Comparison of ENCODE assay signal across 17 mouse cellular contexts in genomic region chr16:30178596-30178995, GRCm38 (mm10).
A peak's percentile ranks its signal among the peaks of the same experiment; 100 is the strongest.
DNase-seq lines count a peak whose midpoint lies in the region; ATAC-seq and TF ChIP-seq lines count a peak whose summit lies in the region.
"Had no signal": no experiment of that assay in that cellular context is flagged by ENCODE, and none has a peak within 500 bp of the region (broad histone marks: within the 10 kb centered on the region; RNA-seq: fewer than 3 reads in every experiment).

No protein-coding gene starts in this region.

- no peak overlapping the region for H3ac ChIP-seq in myocyte (ENCODE audit: control insufficient read depth, insufficient read length)

- no peak for TF ChIP-seq EP300 in MEL (IDR thresholded peaks at IDR 0.05; ENCODE audit: low read depth in 1 of 2, low read length in 2 of 2)

- no peak overlapping the region for H3K4me3 ChIP-seq in kidney, postnatal 0 days (replicated peaks; ENCODE audit: low read depth, low read length)
- H3K4me3 ChIP-seq in MEL (ENCODE audit: control insufficient read depth in 1 of 2, insufficient read depth in 1 of 2, low read depth in 2 of 2, low read length in 2 of 2) = no peak overlapping the region
- no peak overlapping the region for H3K4me3 ChIP-seq in myocyte
- no peak overlapping the region for H3K4me3 ChIP-seq in hindbrain, embryonic 14.5 days (replicated peaks; ENCODE audit: low read length)
- no peak overlapping the region for H3K4me3 ChIP-seq in lung, adult 2 months (replicated peaks; ENCODE audit: extremely low read depth, low read depth, low read length)
- H3K4me3 ChIP-seq: forebrain, embryonic 12.5 days; heart, embryonic 10.5 days; lung, embryonic 15.5 days; midbrain, embryonic 10.5 days had no signal

- no peaks in the 10 kb centered on the region for H3K27me3 ChIP-seq in kidney, postnatal 0 days (ENCODE audit: insufficient read depth, low read length)
- H3K27me3 ChIP-seq in MEL (ENCODE audit: control insufficient read depth in 1 of 2, insufficient read depth in 2 of 2, low read length in 2 of 2) (no peaks in the 10 kb centered on the region), myocyte (ENCODE audit: control insufficient read depth, insufficient read depth, insufficient read length) (no peaks in the 10 kb centered on the region)
- peaks cover 29% of the 10 kb centered on the region for H3K27me3 ChIP-seq in hindbrain, embryonic 14.5 days (ENCODE audit: control insufficient read depth, insufficient read depth, low read length)
- H3K27me3 ChIP-seq: lung, embryonic 15.5 days had no signal

- H3K4me1 ChIP-seq in kidney, postnatal 0 days (replicated peaks; ENCODE audit: insufficient read depth, low read length) = no peaks in the 10 kb centered on the region; the same call in 1 of the 2 replicates
- peaks cover 32 to 47% of the 10 kb centered on the region in 2 experiments for H3K4me1 ChIP-seq in MEL (ENCODE audit: control insufficient read depth in 1 of 2, insufficient read depth in 2 of 2, low read length in 2 of 2)
- H3K4me1 ChIP-seq in hindbrain, embryonic 14.5 days (replicated peaks; ENCODE audit: control insufficient read depth, insufficient read depth, low read length) = no peaks in the 10 kb centered on the region
- H3K4me1 ChIP-seq in lung, adult 2 months (ENCODE audit: control insufficient read depth, insufficient read depth, low read length) = peaks cover 4% of the 10 kb centered on the region; the same call in 1 of the 2 replicates

- no peaks in the 10 kb centered on the region for H3K9me3 ChIP-seq in kidney, postnatal 0 days (replicated peaks; ENCODE audit: low read length)
- H3K9me3 ChIP-seq in MEL (replicated peaks; ENCODE audit: insufficient read depth, low read length) = no peaks in the 10 kb centered on the region
- no peaks in the 10 kb centered on the region for H3K9me3 ChIP-seq in hindbrain, embryonic 14.5 days (ENCODE audit: control insufficient read depth, low read length)
- H3K9me3 ChIP-seq: forebrain, embryonic 12.5 days; heart, embryonic 10.5 days; lung, embryonic 15.5 days; midbrain, embryonic 10.5 days had no signal

- TF ChIP-seq POLR2A in MEL (IDR thresholded peaks at IDR 0.05; ENCODE audit: control insufficient read depth in 1 of 2, insufficient read depth in 1 of 2, low read depth in 1 of 2, low read length in 2 of 2, poor library complexity in 1 of 2) (no peak), myocyte (IDR thresholded peaks at IDR 0.05; ENCODE audit: insufficient read length, low read depth) (no peak)
- no peak for TF ChIP-seq POLR2A in brain, embryonic 14.5 days (IDR thresholded peaks at IDR 0.05; ENCODE audit: borderline replicate concordance, extremely low read depth, insufficient read depth, insufficient read length, poor library complexity, severe bottlenecking)
- no peak for TF ChIP-seq POLR2A in lung, adult 2 months (IDR thresholded peaks at IDR 0.05; ENCODE audit: borderline replicate concordance, extremely low read depth, low read depth, low read length)

- H3K9ac ChIP-seq in kidney, postnatal 0 days (ENCODE audit: low read depth, low read length) = no peak overlapping the region
- peak overlapping the region; percentile 7 for H3K9ac ChIP-seq in MEL (ENCODE audit: control insufficient read depth, low read depth, low read length, poor library complexity, severe bottlenecking)
- H3K9ac ChIP-seq in hindbrain, embryonic 14.5 days = no peak overlapping the region
- H3K9ac ChIP-seq: forebrain, embryonic 12.5 days; lung, embryonic 15.5 days had no signal

- peak; percentile 29; the same call in 1 of the 2 replicates for ATAC-seq in kidney, postnatal 0 days (replicated peaks; ENCODE audit: low FRiP score, low read depth)
- ATAC-seq in hindbrain, embryonic 14.5 days (ENCODE audit: low FRiP score) = no peak
- ATAC-seq: intestine, postnatal 0 days had no signal

- no peak overlapping the region for H3K27ac ChIP-seq in kidney, postnatal 0 days
- peak overlapping the region; percentile 72 for H3K27ac ChIP-seq in MEL (ENCODE audit: control insufficient read depth, low read depth, low read length)
- no peak overlapping the region for H3K27ac ChIP-seq in hindbrain, embryonic 14.5 days
- H3K27ac ChIP-seq: forebrain, embryonic 12.5 days; heart, embryonic 10.5 days; lung, embryonic 15.5 days; midbrain, embryonic 10.5 days had no signal

- no peak for DNase-seq in kidney, postnatal 0 days (ENCODE audit: low spot score)
- DNase-seq in kidney, postnatal 36 days = no peak
- DNase-seq in MEL (ENCODE audit: low read depth, low spot score) = peak; percentile 65
- peak; percentile 28 for DNase-seq in brain, embryonic 14.5 days (ENCODE audit: low read depth)
- no peak for DNase-seq in hindbrain, embryonic 14.5 days (ENCODE audit: low spot score)
- no peak for DNase-seq in lung, adult 2 months
- DNase-seq: cerebellum, adult 18-20 months; heart, postnatal 4 days; layer of hippocampus, adult 9-11 months; right cerebral cortex, adult 18-20 months; thymus, postnatal 14 days had no signal

- H3K79me2 ChIP-seq in MEL (ENCODE audit: control insufficient read depth, insufficient read depth, low read length, poor library complexity) (no peaks in the 10 kb centered on the region), myocyte (ENCODE audit: control insufficient read depth, insufficient read depth) (no peaks in the 10 kb centered on the region)

- no peak for TF ChIP-seq RAD21 in MEL (IDR thresholded peaks at IDR 0.05; ENCODE audit: low read depth, low read length)

- H3K36me3 ChIP-seq in kidney, postnatal 0 days (ENCODE audit: insufficient read depth, low read length) = no peaks in the 10 kb centered on the region
- H3K36me3 ChIP-seq in MEL (ENCODE audit: control insufficient read depth in 1 of 2, insufficient read depth in 2 of 2, low read length in 2 of 2) (peaks cover 0 to 29% of the 10 kb centered on the region in 2 experiments; a peak in 2 of 4 replicates), myocyte (ENCODE audit: control insufficient read depth, insufficient read depth) (no peaks in the 10 kb centered on the region)
- H3K36me3 ChIP-seq in hindbrain, embryonic 14.5 days (replicated peaks; ENCODE audit: control insufficient read depth, insufficient read depth) = no peaks in the 10 kb centered on the region
- H3K36me3 ChIP-seq: forebrain, embryonic 12.5 days; heart, embryonic 10.5 days; lung, embryonic 15.5 days; midbrain, embryonic 10.5 days had no signal

- no peak overlapping the region for H3K4me2 ChIP-seq in kidney, postnatal 0 days (ENCODE audit: low read length)
- H3K4me2 ChIP-seq in myocyte (ENCODE audit: low read depth) = peak overlapping the region; percentile 31
- no peak overlapping the region for H3K4me2 ChIP-seq in hindbrain, embryonic 14.5 days (replicated peaks)
- H3K4me2 ChIP-seq: forebrain, embryonic 12.5 days; lung, embryonic 15.5 days had no signal

- no peak for TF ChIP-seq CTCF in kidney, postnatal 0 days (IDR thresholded peaks at IDR 0.05; ENCODE audit: low read depth)
- TF ChIP-seq CTCF in MEL (IDR thresholded peaks at IDR 0.05 in 2 of 3, conservative IDR thresholded peaks at IDR 0.05 in 1 of 3; ENCODE audit: control insufficient read depth in 1 of 3, insufficient read depth in 1 of 3, low read depth in 2 of 3, low read length in 3 of 3, poor library complexity in 1 of 3, severe bottlenecking in 1 of 3) = no peak
- no peak for TF ChIP-seq CTCF in brain, embryonic 14.5 days (IDR thresholded peaks at IDR 0.05; ENCODE audit: borderline replicate concordance, extremely low read depth, insufficient read depth, insufficient read length)
- TF ChIP-seq CTCF in lung, adult 2 months (IDR thresholded peaks at IDR 0.05; ENCODE audit: insufficient read depth, low read length) = no peak

- WGBS in kidney, postnatal 0 days = 34% methylated on average over 6 of the region's 6 CpGs
- 38% methylated on average over 6 of the region's 6 CpGs for WGBS in hindbrain, embryonic 14.5 days
- WGBS in lung, adult 2 months = 76% methylated on average over 6 of the region's 6 CpGs

TF ChIP-seq in MEL, 35 proteins besides CTCF, POLR2A, EP300 and RAD21 (continues in another document):
- TF ChIP-seq ZNF384 (IDR thresholded peaks at IDR 0.05; ENCODE audit: low read depth, low read length) (no peak), USF2 (IDR thresholded peaks at IDR 0.05; ENCODE audit: borderline replicate concordance in 1 of 2, insufficient read depth in 1 of 2, low read depth in 1 of 2, low read length in 2 of 2) (no peak), SMC3 (IDR thresholded peaks at IDR 0.05; ENCODE audit: low read depth, low read length) (no peak), POLR2AphosphoS2 (IDR thresholded peaks at IDR 0.05; ENCODE audit: low read length) (no peak), CHD1 (IDR thresholded peaks at IDR 0.05; ENCODE audit: low read depth, low read length) (no peak), ZMIZ1 (IDR thresholded peaks at IDR 0.05; ENCODE audit: low read depth, low read length) (no peak), RCOR1 (IDR thresholded peaks at IDR 0.05; ENCODE audit: low read depth, low read length) (no peak), CHD2 (IDR thresholded peaks at IDR 0.05; ENCODE audit: low read length) (no peak), MEF2A (IDR thresholded peaks at IDR 0.05; ENCODE audit: extremely low read depth, insufficient replicate concordance, low read depth, low read length, poor library complexity, severe bottlenecking) (no peak), MAX (IDR thresholded peaks at IDR 0.05; ENCODE audit: low read length) (no peak; the same call in 1 of the 2 replicates), TAL1 (IDR thresholded peaks at IDR 0.05; ENCODE audit: low read length) (0 out of 2 replicates have a peak, but pooled peaks have one; percentile 7), E2F4 (IDR thresholded peaks at IDR 0.05; ENCODE audit: borderline replicate concordance, low read depth, low read length) (no peak)

TF ChIP-seq in myocyte, 11 proteins besides CTCF, POLR2A, EP300 and RAD21:
- TF ChIP-seq MYOG (IDR thresholded peaks at IDR 0.05; ENCODE audit: control insufficient read depth in 1 of 3, insufficient read depth in 1 of 3, insufficient read length in 2 of 3, low read depth in 2 of 3) (peak in 1 of 3 experiments; percentile 52), TCF3 (IDR thresholded peaks at IDR 0.05; ENCODE audit: insufficient read length, low read depth) (no peak), REST (IDR thresholded peaks at IDR 0.05; ENCODE audit: insufficient read depth, insufficient read length) (no peak), SRF (IDR thresholded peaks at IDR 0.05; ENCODE audit: control insufficient read depth, insufficient read length, low read depth) (no peak), USF1 (IDR thresholded peaks at IDR 0.05; ENCODE audit: low read depth) (no peak), MYOD1 (IDR thresholded peaks at IDR 0.05; ENCODE audit: control insufficient read depth in 1 of 3, insufficient read length in 2 of 3, low read depth in 2 of 3) (no peak)

Comparison
In these comparisons a context has a peak if more than half of its experiments do, and no peak if none do; other contexts are left out.
1. DNase-seq: peak in MEL (single experiment) and brain, embryonic 14.5 days (single experiment); none in kidney, postnatal 0 days (single experiment), kidney, postnatal 36 days (0 of 2), hindbrain, embryonic 14.5 days (single experiment) and lung, adult 2 months (single experiment).